Mouse (Mus musculus) heart, adult 9 months (tissue): ENCODE results near the gene Lce3b.

Experiments used
- DNase-seq, 2 experiments: peaks; one replicate each; pipeline ENCODE4 v3.0.0; 2022; ENCODE audit warnings: low spot score in 2 of 2

Gene Lce3b

GRCm38 (mm10) chr3:92932679-92933078 lies at the start of gene Lce3b:
Lce3b (plus strand) TSS chr3:92932979.
- DNase-seq: no peak

- DNase-seq: no peak
Measured at GRCm38 (mm10) chr3:92894063-92894462, 38.7 kb upstream of the Lce3b start.

- DNase-seq: no peak
Measured at GRCm38 (mm10) chr3:92894489-92894888, 38.3 kb upstream of the Lce3b start.

DNA sequence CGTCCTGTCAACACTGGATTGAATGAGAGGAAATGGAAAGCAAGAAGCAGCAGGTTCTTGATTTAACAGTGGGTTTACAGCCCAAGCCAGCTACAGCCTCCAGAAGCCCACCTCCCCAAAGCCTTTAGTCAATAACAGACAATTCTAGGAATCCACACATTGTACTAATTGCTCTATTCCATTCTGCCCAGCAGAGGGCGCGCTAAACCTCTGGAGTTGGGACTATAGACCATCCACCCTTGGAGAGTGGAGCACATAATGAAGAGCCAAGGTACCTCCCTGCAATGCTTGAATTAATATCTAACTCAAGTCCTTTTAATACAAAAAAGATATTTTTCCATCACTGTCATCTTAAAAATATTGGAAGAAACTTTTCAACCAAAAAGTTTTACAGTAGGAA lies 29.8 kb upstream of the Lce3b start:
- DNase-seq: no peak

GRCm38 (mm10) chr3:92903640-92904039 lies 29.1 kb upstream of the Lce3b start:
- DNase-seq: no peak

GRCm38 (mm10) chr3:92905182-92905581 lies 27.6 kb upstream of the Lce3b start:
- no peak for DNase-seq

DNA sequence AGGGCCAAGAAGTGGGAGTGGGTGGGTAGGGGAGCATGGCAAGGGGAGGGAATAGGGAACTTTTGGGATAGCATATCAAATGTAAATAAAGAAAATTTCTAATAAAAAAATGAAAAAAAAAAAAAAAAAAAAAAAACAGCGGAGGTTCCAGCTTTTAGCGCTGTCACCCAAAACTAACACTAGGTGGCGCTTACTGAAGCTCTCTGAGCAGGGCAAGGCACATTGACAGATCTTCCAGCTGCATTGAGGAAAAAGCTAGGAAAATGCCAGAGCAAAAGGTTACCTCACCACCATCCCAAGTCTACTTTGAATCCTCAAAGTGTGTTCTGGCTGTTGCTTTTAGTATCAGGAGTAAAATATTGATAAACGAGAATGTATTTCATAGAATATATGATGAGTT lies 25.2 kb upstream of the Lce3b start:
- DNase-seq: no peak

- no peak for DNase-seq
Measured at GRCm38 (mm10) chr3:92920364-92920763, 12.4 kb upstream of the Lce3b start.

GRCm38 (mm10) chr3:92926130-92926529 lies 6.6 kb upstream of the Lce3b start, which contains the start of gene Lce3a:
Lce3a (minus strand) TSS chr3:92926230.
- DNase-seq: no peak

GRCm38 (mm10) chr3:92944186-92944585 lies 11.4 kb downstream of the Lce3b start, which contains the start of gene Lce3c:
Lce3c (plus strand) TSS chr3:92944486.
- no peak for DNase-seq

- DNase-seq: no peak
Measured at GRCm38 (mm10) chr3:92957090-92957489, 24.3 kb downstream of the Lce3b start, which contains the start of gene Lce3d. Lce3d (plus strand) TSS chr3:92957390.

DNA sequence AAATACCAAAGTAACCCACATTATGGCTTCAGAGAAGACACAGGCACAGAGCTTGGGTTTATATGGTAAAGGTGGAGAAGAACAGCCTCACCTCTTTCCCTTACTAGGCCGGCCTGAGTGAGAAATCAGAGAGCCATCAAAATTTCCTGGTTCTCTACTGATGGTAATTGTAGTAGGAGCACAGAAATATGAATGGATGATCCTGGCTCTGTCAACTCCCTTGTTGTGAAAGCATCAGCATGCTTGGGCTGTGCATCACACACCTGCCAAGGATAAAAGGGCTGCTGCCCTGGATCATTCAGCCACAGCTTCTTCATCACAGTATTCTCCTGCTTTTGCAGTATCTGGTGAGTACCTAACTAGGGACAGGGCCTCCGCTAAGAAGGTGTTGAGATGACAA lies 34.0 kb downstream of the Lce3b start, which contains the start of gene Lce3e:
Gene Lce3e (plus strand): TSS at position 301 of the 400 bp plus-strand sequence.
- DNase-seq: no peak

GRCm38 (mm10) chr3:92978484-92978883 lies 45.7 kb downstream of the Lce3b start:
- DNase-seq: no peak
